Mouse (Mus musculus) gastrocnemius, postnatal 25 days (tissue): ENCODE results near the gene Ell2. TPM values are rescaled to one million over a fixed set of nuclear protein-coding genes. Genes with fewer than 3 reads are reported as not detected.

Experiments used
- DNase-seq: peaks from one replicate; pipeline ENCODE4 v3.0.0; 2022
- total RNA-seq, 2 experiments: library from RNA; stranded (reverse); gene quantifications; 1 replicate in 1 of 2; 2 replicates in 1 of 2; pipeline ENCODE4 v1.2.3; 2021

Ell2 gene
- total RNA-seq, 2 experiments from 2014 or later: 21.9 to 31.8 TPM

GRCm38 (mm10) chr13:75733594-75734161 lies 27.1 kb downstream of the Ell2 start:
- DNase-seq: no peak

GRCm38 (mm10) chr13:75734231-75734630 lies 27.7 kb downstream of the Ell2 start:
- no peak for DNase-seq

GRCm38 (mm10) chr13:75735606-75736005 lies 29.0 kb downstream of the Ell2 start:
- DNase-seq: no peak

- DNase-seq: peak; percentile 52
Observed at GRCm38 (mm10) chr13:75737991-75738390, 31.4 kb downstream of the Ell2 start.

- DNase-seq: no peak
Observed at GRCm38 (mm10) chr13:75738536-75738935, 32.0 kb downstream of the Ell2 start.

GRCm38 (mm10) chr13:75738957-75739356 lies 32.4 kb downstream of the Ell2 start:
- DNase-seq: no peak

GRCm38 (mm10) chr13:75740018-75740417 lies 33.5 kb downstream of the Ell2 start:
- DNase-seq: no peak

- DNase-seq: no peak
Observed at GRCm38 (mm10) chr13:75741119-75741518, 34.6 kb downstream of the Ell2 start.

- DNase-seq: no peak
Observed at GRCm38 (mm10) chr13:75741736-75742729, 35.5 kb downstream of the Ell2 start.

GRCm38 (mm10) chr13:75742970-75743369 lies 36.4 kb downstream of the Ell2 start:
- DNase-seq: no peak

- no peak for DNase-seq
Observed at GRCm38 (mm10) chr13:75744065-75744464, 37.5 kb downstream of the Ell2 start.

- no peak for DNase-seq
Observed at GRCm38 (mm10) chr13:75745328-75745727, 38.8 kb downstream of the Ell2 start.

- DNase-seq: no peak
Observed at GRCm38 (mm10) chr13:75747265-75747664, 40.7 kb downstream of the Ell2 start.

GRCm38 (mm10) chr13:75748685-75749084 lies 42.1 kb downstream of the Ell2 start:
- no peak for DNase-seq

- no peak for DNase-seq
Observed at GRCm38 (mm10) chr13:75750785-75751184, 44.2 kb downstream of the Ell2 start.

- DNase-seq: peak; percentile 77
Observed at GRCm38 (mm10) chr13:75752216-75752938, 45.8 kb downstream of the Ell2 start.

- peak; percentile 15 for DNase-seq
Observed at GRCm38 (mm10) chr13:75754398-75754797, 47.8 kb downstream of the Ell2 start.

- DNase-seq: no peak
Observed at GRCm38 (mm10) chr13:75760859-75761548, 54.4 kb downstream of the Ell2 start.

- no peak for DNase-seq
Observed at GRCm38 (mm10) chr13:75762759-75763158, 56.2 kb downstream of the Ell2 start.

- DNase-seq: no peak
Observed at GRCm38 (mm10) chr13:75763280-75763679, 56.7 kb downstream of the Ell2 start.

- DNase-seq: no peak
Observed at GRCm38 (mm10) chr13:75765742-75766141, 59.2 kb downstream of the Ell2 start.

GRCm38 (mm10) chr13:75766238-75766637 lies 59.7 kb downstream of the Ell2 start:
- no peak for DNase-seq
